Mouse (Mus musculus): ENCODE data around the gene Dbndd1. TPM values are rescaled to one million over a fixed set of nuclear protein-coding genes. Genes with fewer than 3 reads are reported as not detected.
"Not testable (repeated sequence)": the region's sequence is repeated elsewhere in the genome, so short reads cannot be mapped to it uniquely, and the experiment has no call there.

The Dbndd1 gene
- 1 to 10 TPM; 9.5 to 10.0 TPM for total RNA-seq (2021)
- long read RNA-seq, partial matches to known transcripts: 0 of 5 reads
- long read RNA-seq, other reads (novel, unspliced or antisense): 1 of 5 reads

DNA sequence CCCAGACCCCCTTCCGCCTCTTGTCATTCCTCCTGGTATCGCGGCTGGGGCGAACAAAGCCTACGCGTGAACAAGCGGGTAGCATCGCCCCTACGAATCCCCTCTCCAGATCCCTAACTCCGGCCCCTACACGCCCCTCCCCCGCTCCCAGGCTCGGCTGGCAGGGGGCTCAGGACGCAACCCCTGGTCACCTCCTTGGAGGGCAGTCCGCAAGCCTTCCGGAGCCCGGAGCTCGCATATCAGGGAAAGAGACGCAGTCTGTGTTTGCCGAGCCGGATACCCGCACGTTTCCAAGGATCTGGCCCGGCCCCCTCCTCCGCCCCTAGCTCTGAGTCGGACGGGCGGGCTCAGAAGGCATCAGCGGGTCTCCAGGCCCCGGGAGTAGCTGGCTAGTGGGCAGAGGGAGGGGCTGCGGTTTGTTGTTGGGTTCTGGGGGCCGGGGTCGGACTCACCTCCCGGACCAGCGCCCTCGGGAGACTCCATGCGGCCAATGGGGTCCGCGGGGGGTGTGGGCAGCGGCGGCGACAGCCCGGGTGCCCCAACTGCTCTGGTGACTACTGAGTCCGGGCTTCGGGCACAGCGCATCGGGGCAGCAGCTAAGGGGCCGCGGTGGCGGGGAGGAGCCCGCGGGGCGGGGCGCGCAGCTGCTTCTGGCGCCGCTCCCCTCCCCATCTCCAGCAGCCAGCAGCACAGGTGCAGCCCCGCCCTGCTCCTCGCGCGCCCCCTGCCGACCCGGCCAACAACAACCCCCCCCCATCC is at the start of gene Dbndd1:
Dbndd1 (minus strand) TSS at position 683 of the 759 bp plus-strand sequence.
- DNase-seq (ENCODE audit: low spot score in 2 of 2): peak in 1 of 2 experiments; percentile 25

DNA sequence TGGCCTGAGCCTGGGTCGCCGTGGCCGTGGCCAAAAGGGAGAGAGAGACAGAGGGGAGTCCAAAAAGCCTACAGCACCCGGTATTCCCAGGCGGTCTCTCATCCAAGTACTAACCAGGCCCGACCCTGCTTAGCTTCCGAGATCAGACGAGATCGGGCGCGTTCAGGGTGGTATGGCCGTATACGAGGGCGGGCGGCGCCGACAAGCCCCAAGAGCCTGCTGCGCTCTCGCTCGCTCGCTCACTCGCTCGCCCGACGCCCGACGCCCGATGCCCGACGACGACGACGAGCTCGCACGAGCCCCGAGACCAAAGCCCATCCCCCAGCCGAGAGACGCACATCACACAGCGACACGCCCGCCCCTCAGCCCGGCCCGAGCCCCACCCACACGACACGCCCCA is 49.0 kb upstream of the Dbndd1 start:
- DNase-seq (ENCODE audit: low spot score in 2 of 2): not testable (repeated sequence)

DNA sequence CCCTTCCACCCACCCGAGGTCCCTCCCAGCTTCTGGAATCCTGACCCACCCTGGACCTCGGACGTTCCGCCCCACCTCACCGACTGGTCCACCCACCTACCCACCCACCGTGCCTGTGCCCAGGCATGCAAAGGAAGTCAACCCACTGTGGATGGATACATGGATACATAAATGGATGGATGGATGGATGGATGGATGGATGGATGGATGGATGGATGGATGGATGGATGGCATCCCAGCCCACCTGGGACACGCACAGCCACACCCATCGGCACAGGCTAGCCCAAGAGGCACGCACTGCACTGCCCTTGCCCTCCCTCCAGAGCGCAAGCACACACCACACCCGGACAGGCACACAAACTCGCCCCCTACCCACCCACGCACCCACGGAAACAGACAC is 22.4 kb upstream of the Dbndd1 start:
- DNase-seq (ENCODE audit: low spot score in 2 of 2): not testable (repeated sequence)

DNA sequence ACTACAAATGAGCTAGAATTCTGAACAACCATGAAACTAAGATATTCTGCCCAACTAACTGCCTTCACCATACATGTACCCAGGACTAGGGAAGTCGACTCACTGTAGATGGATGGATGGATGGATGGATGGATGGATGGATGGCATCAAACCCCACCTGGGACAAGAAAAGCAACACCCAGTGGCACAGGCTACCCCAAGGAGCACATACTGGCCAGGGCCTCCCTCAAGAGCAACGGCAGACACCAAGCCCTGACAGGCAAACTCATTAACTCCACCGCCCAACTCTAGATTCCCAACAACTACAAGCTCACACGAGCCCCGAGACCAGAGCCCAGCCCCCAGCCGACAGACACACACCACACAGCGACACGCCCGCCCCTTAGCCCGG is 21.7 kb upstream of the Dbndd1 start:
- no peak for DNase-seq (ENCODE audit: low spot score in 2 of 2)

DNA sequence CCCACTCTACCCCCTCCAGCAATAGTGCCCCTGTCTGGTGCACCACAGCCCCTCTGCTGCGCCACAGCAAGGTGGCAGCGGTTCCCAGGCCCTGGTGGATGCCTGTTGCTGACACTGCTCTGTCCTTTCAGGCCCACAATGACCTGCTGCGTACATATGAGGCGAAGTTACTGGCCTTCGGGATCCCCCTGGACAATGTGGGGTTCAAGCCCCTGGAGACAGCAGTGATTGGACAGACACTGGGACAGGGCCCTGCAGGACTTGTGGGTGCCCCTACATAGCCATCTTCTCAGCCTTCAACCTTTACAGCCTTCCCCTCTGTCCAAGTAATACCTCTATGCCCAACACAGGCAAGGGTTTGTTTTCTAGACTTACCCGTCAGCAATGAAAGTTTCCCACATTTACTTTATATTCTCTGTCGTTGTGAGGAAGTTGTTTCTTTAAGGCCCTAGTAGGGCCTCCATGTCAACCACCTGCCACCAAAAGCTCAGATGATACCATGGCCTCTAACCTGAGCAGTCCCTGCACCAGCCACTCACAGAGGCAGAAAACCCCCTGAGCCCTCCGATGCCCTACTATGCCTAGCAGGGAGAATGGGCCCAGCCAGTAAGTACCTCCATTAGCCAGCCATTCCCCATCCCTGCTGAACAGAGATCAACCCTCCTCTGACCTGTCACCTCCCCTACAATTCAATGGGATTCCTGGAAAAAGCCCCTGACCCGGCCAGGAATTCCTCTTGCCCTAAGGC is 21.2 kb upstream of the Dbndd1 start:
- no peak for DNase-seq (ENCODE audit: low spot score in 2 of 2)

DNA sequence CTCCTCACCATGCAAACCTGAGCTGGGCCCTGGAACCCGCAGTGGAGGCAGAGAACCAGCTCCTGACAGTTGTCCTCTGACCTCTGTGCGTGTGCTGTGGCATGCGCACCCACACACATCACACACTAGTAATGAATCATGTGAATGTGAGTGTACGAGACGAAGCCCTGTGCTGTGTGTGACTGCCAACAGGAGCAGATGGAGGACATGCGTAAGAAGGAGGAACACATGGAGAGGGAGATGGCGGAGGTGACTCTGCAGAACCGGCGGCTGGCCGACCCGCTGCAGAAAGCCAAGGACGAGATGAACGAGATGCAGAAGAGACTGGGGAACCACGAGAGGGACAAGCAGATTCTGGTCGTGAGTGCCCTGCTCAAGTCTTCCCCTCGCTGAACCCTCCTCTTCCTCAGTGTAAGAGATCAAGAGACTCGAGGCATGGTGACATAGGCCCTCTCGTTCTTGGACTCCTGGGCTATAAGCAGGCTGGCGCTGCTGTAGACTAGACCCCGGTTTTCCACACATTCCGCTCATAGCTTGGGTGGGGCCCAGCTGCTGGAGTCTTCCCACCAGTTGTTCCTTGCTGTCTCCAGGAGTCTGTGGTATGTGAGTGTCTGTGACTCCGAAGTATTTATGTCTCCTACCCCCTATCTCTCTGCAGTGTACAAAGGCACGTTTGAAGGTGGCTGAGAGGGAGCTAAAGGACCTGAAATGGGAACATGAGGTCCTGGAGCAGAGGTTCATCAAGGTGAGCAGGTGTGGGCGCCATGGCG is 12.6 kb upstream of the Dbndd1 start:
- peak; percentile 57 to 71 for DNase-seq (ENCODE audit: low spot score in 2 of 2)

DNA sequence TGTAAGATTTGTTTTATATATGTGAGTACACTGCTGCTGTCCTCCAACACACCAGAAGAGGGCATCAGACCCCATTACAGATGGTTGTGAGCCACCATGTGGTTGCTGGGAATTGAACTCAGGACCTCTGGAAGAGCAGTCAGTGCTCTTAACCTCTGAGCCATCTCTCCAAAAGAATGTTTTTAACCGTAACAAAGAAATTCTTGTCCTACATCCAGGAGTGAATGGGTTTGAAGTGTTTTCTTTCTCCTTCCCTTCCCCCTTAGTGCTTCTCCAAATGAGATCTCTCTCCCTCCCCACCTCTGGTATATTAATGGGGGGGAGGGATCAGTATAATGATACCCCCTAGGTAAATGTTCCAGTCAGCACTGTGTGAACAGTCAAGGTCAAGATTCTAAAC is 4.8 kb upstream of the Dbndd1 start:
- not testable (repeated sequence) for DNase-seq (ENCODE audit: low spot score in 2 of 2)

DNA sequence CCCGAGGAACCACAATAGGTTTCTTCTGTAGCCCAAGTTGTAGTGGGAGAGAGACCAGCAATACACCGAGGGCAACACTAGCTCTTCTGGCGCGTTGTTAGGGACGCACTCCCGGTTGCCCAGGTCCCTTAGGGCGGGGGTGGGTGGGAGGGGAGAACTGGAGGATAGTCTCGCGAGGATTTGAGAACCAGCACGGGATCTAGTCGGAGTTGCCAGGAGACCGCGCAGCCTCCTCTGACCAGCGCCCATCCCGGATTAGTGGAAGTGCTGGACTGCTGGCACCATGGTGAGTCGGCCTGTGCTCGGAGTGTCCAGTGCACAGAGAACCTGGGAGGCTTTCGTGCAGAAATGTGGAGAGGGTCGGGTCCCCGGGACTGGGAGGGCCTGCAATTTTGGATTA is 3.4 kb upstream of the Dbndd1 start, which contains the start of gene Gas8:
Gas8 (plus strand) TSS at position 168 of the 400 bp plus-strand sequence.
- peak; percentile 81 to 94 for DNase-seq (ENCODE audit: low spot score in 2 of 2)

DNA sequence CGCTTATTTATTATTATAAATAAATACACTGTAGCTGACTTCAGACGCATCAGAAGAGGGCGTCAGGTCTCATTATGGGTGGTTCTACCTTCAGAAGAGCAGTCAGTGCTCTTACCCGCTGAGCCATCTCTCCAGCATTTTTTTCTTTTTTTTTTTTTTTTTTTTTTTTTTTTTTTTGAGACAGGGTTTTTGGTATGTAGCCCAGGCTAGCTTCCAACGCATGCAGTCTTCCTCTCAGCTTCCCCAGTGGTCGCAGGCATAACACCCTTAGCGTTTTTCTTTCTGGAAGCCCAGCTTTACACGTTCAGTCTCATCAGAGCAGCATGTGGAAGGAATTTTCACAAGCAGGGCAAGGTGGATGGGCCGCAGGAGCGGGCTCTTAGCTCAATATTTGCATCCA is 2.9 kb upstream of the Dbndd1 start:
- no peak for DNase-seq (ENCODE audit: low spot score in 2 of 2)

DNA sequence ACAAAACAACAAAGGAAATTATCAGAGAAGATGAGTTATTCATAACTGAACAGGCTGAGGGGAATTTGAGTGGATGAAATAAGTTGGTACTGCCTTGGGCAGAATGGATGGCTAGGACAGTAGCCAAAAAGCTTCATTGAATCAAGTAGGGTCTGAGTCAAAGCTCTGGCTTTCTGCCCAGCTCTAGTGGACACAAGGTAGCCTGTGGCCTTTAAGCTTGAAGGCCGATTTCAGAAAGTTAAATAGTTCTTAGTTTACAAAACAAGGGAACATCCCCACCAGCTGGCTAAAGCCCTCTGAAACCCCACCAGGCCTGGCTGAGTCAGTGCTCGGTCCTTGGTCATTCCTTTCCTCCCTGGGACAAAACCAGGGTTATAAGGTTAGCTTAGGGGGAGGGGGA is 1.3 kb upstream of the Dbndd1 start:
- DNase-seq (ENCODE audit: low spot score in 2 of 2): no peak

DNA sequence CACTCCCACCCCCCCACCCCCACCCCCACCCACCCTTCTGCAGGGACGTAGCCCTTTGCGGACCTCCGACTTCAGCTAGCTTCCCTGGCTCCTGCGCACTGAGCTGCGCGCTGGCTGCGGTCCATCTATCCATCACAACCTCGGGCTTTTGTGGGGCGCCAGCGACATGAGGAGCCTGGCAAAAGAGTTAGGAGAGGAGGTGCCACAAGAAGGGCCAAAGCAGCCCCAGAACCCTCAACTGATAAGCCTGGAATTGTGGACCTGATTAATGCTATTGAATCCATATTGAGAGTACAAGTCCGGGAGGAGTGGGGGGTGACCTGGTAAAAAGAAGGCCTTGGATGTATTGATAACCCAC is 256 bp upstream of the Dbndd1 start:
- DNase-seq (ENCODE audit: low spot score in 2 of 2): no peak

DNA sequence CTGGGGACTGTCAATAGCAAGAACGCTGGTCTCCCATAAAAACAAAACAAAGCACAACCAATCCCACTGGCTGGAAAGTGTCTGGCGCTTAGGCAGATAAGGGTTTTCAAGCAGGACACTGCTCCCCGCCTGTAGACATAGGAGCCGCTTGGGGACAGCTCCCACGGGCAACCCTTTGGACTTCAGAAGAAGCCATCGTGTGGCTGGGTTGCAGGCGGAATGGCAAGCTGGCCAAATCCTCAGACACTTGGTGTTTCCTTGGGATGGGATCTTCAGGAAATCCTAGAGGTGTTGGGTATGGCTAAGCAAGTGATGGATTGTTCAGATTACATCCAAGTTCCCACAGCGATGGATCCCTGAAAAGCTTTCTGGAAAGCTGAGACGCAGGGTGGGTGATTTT is 1.1 kb downstream of the Dbndd1 start:
- DNase-seq (ENCODE audit: low spot score in 2 of 2): no peak

DNA sequence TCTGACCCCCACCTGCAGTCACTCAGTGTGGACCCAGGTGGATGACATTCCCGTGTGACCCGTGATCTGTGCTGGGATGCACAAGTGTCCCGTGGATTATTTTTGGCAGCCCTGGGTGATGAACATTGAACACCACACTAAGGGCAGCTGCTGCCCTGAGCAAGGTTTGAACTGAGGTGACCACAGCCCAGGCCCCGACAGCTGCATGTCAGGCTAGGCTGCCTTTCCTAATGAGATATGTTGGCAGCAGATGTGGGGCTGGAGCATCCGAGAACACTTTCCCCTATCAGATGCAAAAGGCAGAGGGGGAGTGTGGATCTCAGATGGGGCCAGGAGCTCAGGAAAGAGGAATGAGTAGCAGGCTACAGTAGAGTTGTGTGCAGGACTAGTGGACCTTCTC is 4.4 kb downstream of the Dbndd1 start:
- no peak for DNase-seq (ENCODE audit: low spot score in 2 of 2)

DNA sequence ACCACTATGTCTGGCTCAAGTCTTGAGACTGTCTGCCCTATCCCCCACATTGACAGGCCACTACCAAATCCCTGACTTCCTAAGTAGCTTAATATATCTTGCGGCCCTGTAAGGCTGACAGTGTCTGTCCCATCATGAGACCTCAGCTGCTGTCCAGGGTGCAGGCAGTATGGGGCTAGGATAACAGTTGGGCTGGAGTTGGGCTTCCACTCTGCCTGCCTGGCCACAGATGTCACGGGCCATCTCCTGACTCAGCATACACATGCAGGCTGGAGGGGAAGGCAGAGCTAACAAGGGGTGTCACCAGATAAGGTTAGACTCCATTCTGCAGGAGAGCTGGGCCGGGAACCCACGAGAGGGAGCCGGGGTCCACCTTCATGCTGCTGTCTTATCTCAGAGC is 8.1 kb downstream of the Dbndd1 start:
- no peak for DNase-seq (ENCODE audit: low spot score in 2 of 2)

DNA sequence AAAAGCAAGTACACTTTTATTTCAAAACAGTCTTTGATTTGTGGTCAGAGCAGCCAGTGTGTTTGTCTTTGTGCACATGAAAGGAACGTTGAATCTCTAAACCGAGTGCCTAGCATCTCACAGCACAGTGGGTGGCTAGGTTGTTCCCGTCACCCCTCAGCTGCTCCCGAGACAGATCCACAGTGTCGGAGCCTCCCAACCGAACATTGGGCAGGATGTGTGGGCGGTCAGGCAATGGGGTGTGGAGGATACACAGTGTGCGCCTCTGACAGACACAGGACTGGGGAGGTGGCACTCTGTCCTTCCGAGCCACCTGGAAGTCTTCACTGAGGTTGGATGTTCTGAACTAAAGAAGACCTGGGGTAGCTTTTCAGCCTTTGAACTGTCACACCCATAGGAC is 9.6 kb downstream of the Dbndd1 start:
- no peak for DNase-seq (ENCODE audit: low spot score in 2 of 2)

DNA sequence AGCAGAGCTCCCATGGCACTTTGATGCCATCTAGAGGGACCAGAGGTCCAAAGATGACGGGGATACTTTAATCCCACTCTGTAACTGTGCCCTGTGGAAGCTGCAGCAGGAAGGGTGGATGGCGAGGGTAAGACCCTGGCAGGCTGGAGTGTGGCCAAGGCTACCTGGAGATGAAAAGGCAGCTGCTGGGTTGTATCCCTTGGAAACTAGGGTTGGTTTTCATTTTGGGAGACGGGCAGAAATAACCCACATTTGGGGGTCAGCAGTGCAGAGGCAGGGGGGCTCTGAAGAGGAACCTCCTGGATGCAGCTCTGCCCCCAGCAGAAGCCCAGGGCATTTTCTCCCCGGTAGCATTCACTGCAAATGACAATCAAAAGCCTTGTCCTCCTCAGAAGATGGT is 10.0 kb downstream of the Dbndd1 start:
- DNase-seq (ENCODE audit: low spot score in 2 of 2): no peak

DNA sequence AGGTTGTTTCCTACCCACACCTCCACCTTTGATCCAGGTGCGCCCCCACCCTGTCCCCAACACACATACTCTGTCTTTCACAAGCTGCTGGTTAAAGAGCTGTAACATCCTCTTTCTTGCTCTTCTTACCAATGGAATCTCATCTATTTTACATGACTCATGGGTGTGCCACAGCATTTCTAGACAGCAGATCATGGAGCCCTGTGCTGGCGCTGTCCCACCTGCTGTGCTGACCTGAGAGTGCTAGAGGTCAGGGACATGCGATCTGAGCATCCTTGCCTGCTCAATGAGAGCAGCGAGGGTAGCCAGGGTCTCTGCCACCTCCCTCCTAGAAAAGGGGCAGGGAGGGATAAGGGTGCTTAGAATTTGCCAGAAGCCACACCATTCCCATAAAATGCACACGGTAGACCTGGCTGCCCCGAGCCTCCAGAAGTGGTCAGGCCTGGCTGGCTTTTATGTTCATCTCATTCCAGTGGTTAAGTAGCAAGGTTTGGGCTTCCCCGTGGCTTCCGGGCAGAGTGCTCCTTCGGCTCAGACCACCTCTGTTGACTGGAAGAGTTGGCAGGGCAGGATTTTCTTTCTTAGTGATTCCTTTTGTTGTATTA is 10.6 kb downstream of the Dbndd1 start:
- no peak for DNase-seq (ENCODE audit: low spot score in 2 of 2)

DNA sequence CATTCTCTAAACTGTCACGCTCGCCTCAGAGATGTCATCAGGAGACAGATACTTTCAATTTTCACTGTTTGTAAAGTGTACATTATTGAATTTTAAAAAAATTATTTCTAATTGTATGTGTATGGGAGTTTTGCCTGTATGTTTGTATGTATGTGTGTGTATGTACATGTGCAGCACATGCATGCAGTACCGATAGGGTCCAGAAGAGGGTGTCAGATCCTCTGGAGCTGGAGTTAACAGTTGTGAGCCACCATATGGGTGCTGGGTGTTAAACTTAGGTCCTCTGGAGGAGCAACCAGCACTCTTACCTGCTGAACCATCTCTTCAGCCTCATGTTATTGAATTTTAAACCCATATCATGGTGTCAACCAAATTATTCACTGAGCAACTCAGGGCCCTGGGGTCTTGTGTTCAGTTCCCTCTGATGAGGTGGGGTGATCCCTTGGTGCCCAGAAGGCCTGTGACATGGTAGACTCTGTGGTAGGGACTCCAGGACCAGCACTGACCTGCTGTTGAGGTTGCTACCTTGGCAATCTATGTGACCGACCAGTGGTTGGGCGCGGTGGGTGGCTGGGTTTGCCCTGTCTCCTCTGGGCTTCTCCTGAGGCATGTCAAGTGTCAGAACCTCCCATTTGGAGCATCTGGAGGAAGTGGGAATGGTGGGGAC is 11.3 kb downstream of the Dbndd1 start:
- DNase-seq (ENCODE audit: low spot score in 2 of 2): no peak

DNA sequence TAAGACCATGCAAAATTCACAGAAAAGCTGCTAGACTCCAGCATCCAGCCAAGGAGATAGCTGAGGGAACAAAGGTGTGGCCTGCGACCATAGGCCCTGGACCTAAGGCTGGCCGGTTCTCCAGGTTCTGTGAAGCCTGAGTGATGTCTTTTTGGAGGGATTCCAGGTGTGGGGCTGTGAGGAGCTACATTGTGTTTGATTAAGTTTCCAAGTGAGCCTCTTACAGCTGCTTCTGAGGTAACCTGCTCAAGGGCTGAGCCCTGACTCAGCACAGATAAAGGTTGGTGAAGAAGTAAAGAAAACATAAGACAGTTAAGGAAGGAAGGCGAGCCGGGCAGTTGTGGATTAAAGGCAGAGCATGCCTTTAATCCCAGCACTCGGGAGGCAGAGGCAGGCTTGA is 13.1 kb downstream of the Dbndd1 start:
- DNase-seq (ENCODE audit: low spot score in 2 of 2): no peak

DNA sequence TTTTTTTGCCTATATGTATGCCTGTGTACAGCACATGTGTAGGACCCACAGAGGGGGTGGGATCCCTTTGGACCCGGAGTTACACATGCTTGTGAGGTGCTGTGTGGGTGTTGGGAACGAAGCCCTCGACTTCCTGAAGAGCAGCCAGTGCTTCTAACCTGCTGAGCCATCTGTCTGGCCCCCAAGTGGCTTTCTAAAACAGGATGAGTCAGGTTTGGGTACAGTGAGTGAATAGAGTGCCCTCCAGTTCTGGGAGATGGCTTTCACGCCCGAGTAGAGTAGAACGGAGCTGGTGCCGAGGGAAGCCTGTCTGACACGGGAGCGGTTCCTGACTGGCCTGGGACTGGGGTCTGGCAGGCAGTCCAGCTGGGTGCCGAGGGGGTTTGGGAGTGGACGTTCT is 15.7 kb downstream of the Dbndd1 start:
- no peak for DNase-seq (ENCODE audit: low spot score in 2 of 2)

DNA sequence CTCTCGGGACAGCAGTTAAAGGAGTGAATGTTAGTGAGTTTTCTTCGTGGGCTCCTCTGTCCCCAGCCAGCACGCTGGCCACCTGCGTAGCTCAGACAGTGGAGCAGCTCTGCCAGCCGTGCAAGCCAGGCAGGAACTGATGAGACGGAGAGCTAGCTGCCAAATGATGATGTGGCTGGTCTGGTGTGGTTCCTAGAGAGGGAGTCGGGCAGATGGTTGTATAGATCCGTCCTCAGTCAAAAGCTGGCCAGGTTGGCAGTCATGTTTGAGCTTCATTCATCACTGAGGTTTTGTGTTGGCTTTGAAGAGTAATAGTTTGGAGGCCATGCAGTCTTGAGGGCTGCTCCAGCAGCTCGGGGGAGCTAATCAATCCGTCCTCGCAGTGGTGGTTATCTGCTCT is 16.3 kb downstream of the Dbndd1 start:
- peak; percentile 59 to 67 for DNase-seq (ENCODE audit: low spot score in 2 of 2)
